Mouse (Mus musculus): ENCODE results near the gene Plk3.

DNA sequence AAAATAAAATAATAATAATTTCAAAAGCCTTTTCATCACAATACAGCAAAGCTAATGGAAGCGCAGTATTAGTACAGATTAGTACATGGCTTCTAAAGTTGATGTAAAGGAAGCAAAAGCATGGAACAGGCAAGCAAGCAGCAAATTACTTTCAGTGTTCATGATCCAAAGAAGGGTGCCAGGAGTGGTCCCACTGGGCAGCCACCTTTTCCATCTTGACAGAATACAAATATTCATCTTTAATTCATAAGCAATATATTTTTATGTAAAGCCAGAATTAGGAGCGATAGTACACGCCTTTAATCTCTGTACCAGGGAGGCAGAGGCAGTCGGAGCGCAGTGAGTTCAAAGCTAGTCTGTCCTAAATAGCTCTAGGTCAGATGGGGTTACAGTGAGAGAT is 14.1 kb downstream of the Plk3 start:
- no peak for TF ChIP-seq CTCF (IDR thresholded peaks at IDR 0.05; ENCODE audit: extremely low read depth, insufficient read length, insufficient replicate concordance, low read depth, low read length)
- no peak for TF ChIP-seq POLR2A (IDR thresholded peaks at IDR 0.05; ENCODE audit: low read depth, low read length)
